Mouse (Mus musculus) CH12F3 (cell line): Measurements from ENCODE around the gene Plcb4.

ENCODE experiments used
- in situ Hi-C: fragments of 300-500 bp; cut with MboI; formaldehyde crosslinking; loops from 2 replicates; pipeline ENCODE4 v1.14.3; 2020; ENCODE audit warnings: low sequenced_read_pairs

Gene Plcb4

GRCm38 (mm10) chr2:135658486-135659390 lies at the start of gene Plcb4:
TSS of gene Plcb4 (plus strand) at chr2:135659011.
- in situ Hi-C loops: no loop called here

GRCm38 (mm10) chr2:135614651-135615261 lies 44.1 kb upstream of the Plcb4 start:
- in situ Hi-C loops: no loop called here

- in situ Hi-C loops: no loop called here
Observed at GRCm38 (mm10) chr2:135616090-135616489, 42.7 kb upstream of the Plcb4 start.

GRCm38 (mm10) chr2:135618551-135618950 lies 40.3 kb upstream of the Plcb4 start:
- in situ Hi-C loops: no loop called here

GRCm38 (mm10) chr2:135619956-135620355 lies 38.9 kb upstream of the Plcb4 start:
- in situ Hi-C loops: no loop called here

- in situ Hi-C loops: no loop called here
Observed at GRCm38 (mm10) chr2:135627821-135628220, 31.0 kb upstream of the Plcb4 start.

GRCm38 (mm10) chr2:135637227-135637626 lies 21.6 kb upstream of the Plcb4 start:
- in situ Hi-C loops: no loop called here

GRCm38 (mm10) chr2:135641002-135641401 lies 17.8 kb upstream of the Plcb4 start:
- in situ Hi-C loops: no loop called here

GRCm38 (mm10) chr2:135641636-135642035 lies 17.2 kb upstream of the Plcb4 start:
- in situ Hi-C loops: no loop called here

GRCm38 (mm10) chr2:135646226-135646625 lies 12.6 kb upstream of the Plcb4 start:
- in situ Hi-C loops: no loop called here

- in situ Hi-C loops: no loop called here
Observed at GRCm38 (mm10) chr2:135646654-135647053, 12.2 kb upstream of the Plcb4 start.

- in situ Hi-C loops: no loop called here
Observed at GRCm38 (mm10) chr2:135647985-135648384, 10.8 kb upstream of the Plcb4 start.

- in situ Hi-C loops: no loop called here
Observed at GRCm38 (mm10) chr2:135650885-135651284, 7.9 kb upstream of the Plcb4 start.

- in situ Hi-C loops: no loop called here
Observed at GRCm38 (mm10) chr2:135652040-135652439, 6.8 kb upstream of the Plcb4 start.

GRCm38 (mm10) chr2:135652451-135652850 lies 6.4 kb upstream of the Plcb4 start:
- in situ Hi-C loops: no loop called here

- in situ Hi-C loops: no loop called here
Observed at GRCm38 (mm10) chr2:135655948-135656347, 2.9 kb upstream of the Plcb4 start.

- in situ Hi-C loops: no loop called here
Observed at GRCm38 (mm10) chr2:135656586-135656985, 2.2 kb upstream of the Plcb4 start.

GRCm38 (mm10) chr2:135659391-135660180 lies 775 bp downstream of the Plcb4 start:
- in situ Hi-C loops: no loop called here

GRCm38 (mm10) chr2:135660816-135661215 lies 2.0 kb downstream of the Plcb4 start:
- in situ Hi-C loops: no loop called here

- in situ Hi-C loops: no loop called here
Observed at GRCm38 (mm10) chr2:135663785-135664184, 5.0 kb downstream of the Plcb4 start.

GRCm38 (mm10) chr2:135667496-135667895 lies 8.7 kb downstream of the Plcb4 start:
- in situ Hi-C loops: no loop called here
